Comparison of ENCODE assay signal across 26 mouse cellular contexts in genomic region chr8:120573866-120574265, GRCm38 (mm10). TPM values are rescaled to one million over a fixed set of nuclear protein-coding genes. Genes with fewer than 3 reads are reported as not detected.
DNase-seq lines count a peak whose midpoint lies in the region; ATAC-seq lines count a peak whose summit lies in the region.
"Had no signal": no experiment of that assay in that cellular context is flagged by ENCODE, and none has a peak within 500 bp of the region (broad histone marks: within the 10 kb centered on the region; RNA-seq: fewer than 3 reads in every experiment).

No protein-coding gene starts in this region.

- ATAC-seq in hindbrain, embryonic 12.5 days (ENCODE audit: low FRiP score), result no peak
- ATAC-seq in hindbrain, embryonic 14.5 days (ENCODE audit: low FRiP score), result no peak
- ATAC-seq in lung, embryonic 16.5 days (ENCODE audit: low read depth), result 0 out of 2 replicates have a peak, but pooled peaks have one; percentile 27
- ATAC-seq in embryonic facial prominence, embryonic 13.5 days (ENCODE audit: insufficient number of reproducible peaks, insufficient read depth, low FRiP score, low TSS enrichment, low read depth), result no peak
- ATAC-seq in megakaryocyte progenitor cell, adult 5-6 weeks (replicated peaks; ENCODE audit: poor library complexity), result no peak
- ATAC-seq: inflammation-experienced regulatory T-cells, adult 6 months had no signal

- H3K9me3 ChIP-seq in hindbrain, embryonic 12.5 days (replicated peaks), result no peaks in the 10 kb centered on the region
- no peaks in the 10 kb centered on the region for H3K9me3 ChIP-seq in hindbrain, embryonic 14.5 days (ENCODE audit: control insufficient read depth, low read length)
- H3K9me3 ChIP-seq in lung, embryonic 16.5 days (ENCODE audit: control insufficient read depth, low read length), result no peaks in the 10 kb centered on the region
- no peaks in the 10 kb centered on the region for H3K9me3 ChIP-seq in embryonic facial prominence, embryonic 13.5 days
- H3K9me3 ChIP-seq: forebrain, embryonic 12.5 days; heart, embryonic 13.5 days; kidney, embryonic 15.5 days; limb, embryonic 15.5 days; liver, embryonic 13.5 days; neural tube, embryonic 15.5 days; stomach, embryonic 15.5 days had no signal

- 53% methylated on average over 11 of the region's 11 CpGs for WGBS in hindbrain, embryonic 12.5 days
- WGBS in hindbrain, embryonic 14.5 days, result 60% methylated on average over 11 of the region's 11 CpGs
- 54% methylated on average over 11 of the region's 11 CpGs for WGBS in lung, embryonic 16.5 days
- WGBS in embryonic facial prominence, embryonic 13.5 days, result 60% methylated on average over 11 of the region's 11 CpGs

- H3K36me3 ChIP-seq in hindbrain, embryonic 12.5 days, result peaks cover 96% of the 10 kb centered on the region
- H3K36me3 ChIP-seq in hindbrain, embryonic 14.5 days (replicated peaks; ENCODE audit: control insufficient read depth, insufficient read depth), result peaks cover 99% of the 10 kb centered on the region
- H3K36me3 ChIP-seq in lung, embryonic 16.5 days (ENCODE audit: control insufficient read depth, insufficient read depth, low read length), result peaks cover 72% of the 10 kb centered on the region
- H3K36me3 ChIP-seq in embryonic facial prominence, embryonic 13.5 days, result peaks cover 96% of the 10 kb centered on the region

- H3K4me2 ChIP-seq in hindbrain, embryonic 12.5 days (replicated peaks), result no peak overlapping the region
- no peak overlapping the region for H3K4me2 ChIP-seq in hindbrain, embryonic 14.5 days (replicated peaks)
- no peak overlapping the region for H3K4me2 ChIP-seq in lung, embryonic 16.5 days (ENCODE audit: low read depth, low read length)
- H3K4me2 ChIP-seq in embryonic facial prominence, embryonic 13.5 days, result no peak overlapping the region
- H3K4me2 ChIP-seq: forebrain, embryonic 12.5 days; heart, embryonic 13.5 days; kidney, embryonic 15.5 days; limb, embryonic 15.5 days; liver, embryonic 13.5 days; neural tube, embryonic 15.5 days; stomach, embryonic 15.5 days had no signal

- peak; percentile 33 to 40 for DNase-seq in cerebellum, adult 18-20 months
- no peak for DNase-seq in cerebellum, adult 11 months
- DNase-seq in hindbrain, embryonic 14.5 days (ENCODE audit: low spot score), result no peak
- DNase-seq in lung, postnatal 4 days, result no peak
- DNase-seq: adrenal gland, postnatal 14 days; cerebellum, adult 11-12 months; gastrocnemius, postnatal 10 days; heart, postnatal 10 days; kidney, adult 11 months; kidney, postnatal 25 days; liver, embryonic 13.5 days; lung, adult 18-20 months; right cerebral cortex, postnatal 25 days had no signal

- H3K4me1 ChIP-seq in hindbrain, embryonic 12.5 days, result peaks cover 38% of the 10 kb centered on the region
- 0 out of 2 replicates have a peak, but pooled peaks cover 3% of the 10 kb centered on the region for H3K4me1 ChIP-seq in hindbrain, embryonic 14.5 days (replicated peaks; ENCODE audit: control insufficient read depth, insufficient read depth, low read length)
- H3K4me1 ChIP-seq in lung, embryonic 16.5 days (replicated peaks; ENCODE audit: control insufficient read depth, insufficient read depth, low read length), result peaks cover 20% of the 10 kb centered on the region
- H3K4me1 ChIP-seq in embryonic facial prominence, embryonic 13.5 days, result peaks cover 25% of the 10 kb centered on the region
- H3K4me1 ChIP-seq: stomach, embryonic 15.5 days had no signal

- no peak overlapping the region for H3K4me3 ChIP-seq in hindbrain, embryonic 12.5 days
- no peak overlapping the region for H3K4me3 ChIP-seq in hindbrain, embryonic 14.5 days (replicated peaks; ENCODE audit: low read length)
- H3K4me3 ChIP-seq in lung, embryonic 16.5 days (ENCODE audit: low read length), result no peak overlapping the region
- H3K4me3 ChIP-seq in embryonic facial prominence, embryonic 13.5 days, result no peak overlapping the region
- H3K4me3 ChIP-seq: erythroblast, embryonic 14.5 days; forebrain, embryonic 12.5 days; heart, embryonic 13.5 days; kidney, embryonic 15.5 days; limb, embryonic 15.5 days; liver, embryonic 13.5 days; neural tube, embryonic 15.5 days; stomach, embryonic 15.5 days had no signal

- H3K27me3 ChIP-seq in hindbrain, embryonic 12.5 days, result no peaks in the 10 kb centered on the region
- no peaks in the 10 kb centered on the region for H3K27me3 ChIP-seq in hindbrain, embryonic 14.5 days (ENCODE audit: control insufficient read depth, insufficient read depth, low read length)
- no peaks in the 10 kb centered on the region for H3K27me3 ChIP-seq in lung, embryonic 16.5 days (ENCODE audit: control insufficient read depth, insufficient read depth, low read depth, low read length)
- no peaks in the 10 kb centered on the region for H3K27me3 ChIP-seq in embryonic facial prominence, embryonic 13.5 days
- H3K27me3 ChIP-seq: forebrain, embryonic 12.5 days; heart, embryonic 13.5 days; kidney, embryonic 15.5 days; limb, embryonic 15.5 days; liver, embryonic 13.5 days; neural tube, embryonic 15.5 days; stomach, embryonic 15.5 days had no signal

- H3K9ac ChIP-seq in hindbrain, embryonic 12.5 days, result no peak overlapping the region
- no peak overlapping the region for H3K9ac ChIP-seq in hindbrain, embryonic 14.5 days
- H3K9ac ChIP-seq in lung, embryonic 16.5 days (ENCODE audit: low read length), result no peak overlapping the region
- H3K9ac ChIP-seq in embryonic facial prominence, embryonic 13.5 days, result 0 out of 2 replicates have a peak overlapping the region, but pooled peaks have one; percentile 6
- H3K9ac ChIP-seq: forebrain, embryonic 12.5 days; kidney, embryonic 15.5 days; limb, embryonic 15.5 days; liver, embryonic 13.5 days; neural tube, embryonic 15.5 days; stomach, embryonic 15.5 days had no signal

- H3K27ac ChIP-seq in hindbrain, embryonic 12.5 days, result peak overlapping the region; percentile 23; the same call in 1 of the 2 replicates
- H3K27ac ChIP-seq in hindbrain, embryonic 14.5 days, result no peak overlapping the region
- peak overlapping the region; percentile 50 for H3K27ac ChIP-seq in lung, embryonic 16.5 days (ENCODE audit: low read length)
- no peak overlapping the region for H3K27ac ChIP-seq in embryonic facial prominence, embryonic 13.5 days
- H3K27ac ChIP-seq: heart, embryonic 13.5 days; limb, embryonic 15.5 days; liver, embryonic 13.5 days; macrophage; neural tube, embryonic 15.5 days; stomach, embryonic 15.5 days had no signal

RNA-seq across cellular contexts. Expression of gene Gins2, which starts 15.2 kb away (rescaled TPM):
- polyA plus RNA-seq in hindbrain, embryonic 12.5 days (2016; fragmentation: Nextera tagmentation; extraction: Ambion mirVana), result 49.6 and 65.3 TPM in 2 replicates
- 17.5 and 18.2 TPM in 2 replicates for polyA plus RNA-seq in hindbrain, embryonic 14.5 days (2014; fragmentation: Nextera tagmentation; extraction: Ambion mirVana)
- polyA plus RNA-seq in lung, embryonic 16.5 days (2015; fragmentation: Nextera tagmentation; extraction: Ambion mirVana), result 90.8 and 99.5 TPM in 2 replicates
- polyA plus RNA-seq in embryonic facial prominence, embryonic 13.5 days (2015; fragmentation: Nextera tagmentation; extraction: Ambion mirVana), result 98.6 and 111 TPM in 2 replicates
- total RNA-seq in megakaryocyte progenitor cell, adult 5-6 weeks (2015), result 65.9 and 67.1 TPM in 2 replicates
- total RNA-seq in megakaryocyte progenitor cell, adult 5-6 weeks (2017), result 28.1 and 47.1 TPM in 2 replicates

Comparison
In these comparisons a context has a peak if more than half of its experiments do, and no peak if none do; other contexts are left out.
1. DNase-seq: peak in cerebellum, adult 18-20 months (2 of 2); none in cerebellum, adult 11 months (single experiment), hindbrain, embryonic 14.5 days (single experiment) and lung, postnatal 4 days (0 of 2).
2. H3K27ac ChIP-seq: peak in hindbrain, embryonic 12.5 days (single experiment) and lung, embryonic 16.5 days (single experiment); none in hindbrain, embryonic 14.5 days (single experiment) and embryonic facial prominence, embryonic 13.5 days (single experiment).